Comparison of ENCODE assay signal across 13 mouse cellular contexts in the genomic region with DNA sequence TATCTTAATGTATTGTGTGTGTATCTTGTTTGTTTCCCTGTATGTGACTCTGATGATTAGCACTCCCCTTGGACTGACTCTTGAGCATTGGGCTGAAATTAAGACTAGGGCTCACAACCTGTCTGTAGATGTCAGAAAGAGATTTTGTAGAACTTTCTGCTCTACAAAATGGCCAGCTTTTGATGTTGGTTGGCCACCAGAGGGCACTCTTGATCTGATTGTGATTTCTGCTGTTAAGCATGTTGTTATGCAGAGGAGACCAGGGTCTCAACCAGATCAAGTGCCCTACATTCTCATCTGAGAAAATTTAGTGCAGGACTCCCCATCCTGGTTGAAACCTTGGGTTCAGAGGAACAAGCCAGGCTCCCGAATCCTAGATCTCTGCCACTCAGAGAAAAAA. TPM values are rescaled to one million over a fixed set of nuclear protein-coding genes. Genes with fewer than 3 reads are reported as not detected.
A peak's percentile ranks its signal among the peaks of the same experiment; 100 is the strongest.
DNase-seq lines count a peak whose midpoint lies in the region; ATAC-seq and TF ChIP-seq lines count a peak whose summit lies in the region.
"Had no signal": no experiment of that assay in that cellular context is flagged by ENCODE, and none has a peak within 500 bp of the region (broad histone marks: within the 10 kb centered on the region; RNA-seq: fewer than 3 reads in every experiment).

No protein-coding gene starts in this region.

- H3K4me2 ChIP-seq in kidney, postnatal 0 days (ENCODE audit: low read length): no peak overlapping the region
- H3K4me2 ChIP-seq in kidney, embryonic 16.5 days (replicated peaks; ENCODE audit: low read depth, low read length): no peak overlapping the region
- H3K4me2 ChIP-seq: forebrain, embryonic 12.5 days; heart, embryonic 13.5 days had no signal

- no peak overlapping the region for H3K27ac ChIP-seq in kidney, postnatal 0 days
- no peak overlapping the region for H3K27ac ChIP-seq in kidney, embryonic 16.5 days (ENCODE audit: low read length)
- H3K27ac ChIP-seq: forebrain, embryonic 12.5 days; heart, embryonic 13.5 days had no signal

- H3K9me3 ChIP-seq in kidney, postnatal 0 days (replicated peaks; ENCODE audit: low read length): no peaks in the 10 kb centered on the region
- peaks cover 13% of the 10 kb centered on the region; the same call in 1 of the 2 replicates for H3K9me3 ChIP-seq in kidney, embryonic 16.5 days (ENCODE audit: low read length)
- H3K9me3 ChIP-seq: forebrain, embryonic 12.5 days had no signal

- no peaks in the 10 kb centered on the region for H3K27me3 ChIP-seq in kidney, postnatal 0 days (ENCODE audit: insufficient read depth, low read length)
- no peaks in the 10 kb centered on the region for H3K27me3 ChIP-seq in kidney, embryonic 16.5 days (ENCODE audit: insufficient read depth, low read length)
- H3K27me3 ChIP-seq: forebrain, embryonic 12.5 days; heart, embryonic 13.5 days had no signal

- no peak overlapping the region for H3K9ac ChIP-seq in kidney, postnatal 0 days (ENCODE audit: low read depth, low read length)
- H3K9ac ChIP-seq in kidney, embryonic 16.5 days (replicated peaks; ENCODE audit: low read length): no peak overlapping the region
- H3K9ac ChIP-seq: forebrain, embryonic 12.5 days; heart, embryonic 13.5 days had no signal

- peak; percentile 37 for DNase-seq in CD4-positive, CD25-positive, alpha-beta regulatory T cell, adult 2 months (ENCODE audit: low read depth, low spot score)
- DNase-seq in kidney, postnatal 0 days (ENCODE audit: low spot score): no peak
- peak; percentile 9 for DNase-seq in CD4-positive helper T cell, adult 2 months (ENCODE audit: low read depth, low spot score)
- peak; percentile 10 to 17 for DNase-seq in kidney, postnatal 4 days
- DNase-seq in testis, postnatal 14 days (ENCODE audit: low spot score): no peak
- DNase-seq in gastrocnemius, postnatal 10 days: no peak
- DNase-seq: cerebellum, adult 2 months had no signal

- peak; percentile 40; the same call in 1 of the 2 replicates for TF ChIP-seq CTCF in kidney, postnatal 0 days (IDR thresholded peaks at IDR 0.05; ENCODE audit: low read depth)

- 90% methylated on average over 1 of the region's 1 CpGs for WGBS in kidney, postnatal 0 days
- WGBS in kidney, embryonic 16.5 days: 93% methylated on average over 1 of the region's 1 CpGs

- no peak for ATAC-seq in CD4-positive, CD25-positive, alpha-beta regulatory T cell, adult 4 months
- no peak for ATAC-seq in kidney, postnatal 0 days (replicated peaks; ENCODE audit: low FRiP score, low read depth)
- no peak for ATAC-seq in kidney, embryonic 16.5 days (ENCODE audit: low FRiP score, low TSS enrichment)

- H3K4me3 ChIP-seq in kidney, postnatal 0 days (replicated peaks; ENCODE audit: low read depth, low read length): no peak overlapping the region
- no peak overlapping the region for H3K4me3 ChIP-seq in kidney, embryonic 16.5 days (ENCODE audit: low read length)
- H3K4me3 ChIP-seq: forebrain, embryonic 12.5 days; heart, embryonic 13.5 days had no signal

- H3K36me3 ChIP-seq in kidney, postnatal 0 days (ENCODE audit: insufficient read depth, low read length): no peaks in the 10 kb centered on the region
- no peaks in the 10 kb centered on the region for H3K36me3 ChIP-seq in kidney, embryonic 16.5 days (ENCODE audit: insufficient read depth, low read length)
- H3K36me3 ChIP-seq: forebrain, embryonic 12.5 days; heart, embryonic 13.5 days had no signal

- no peaks in the 10 kb centered on the region for H3K4me1 ChIP-seq in kidney, postnatal 0 days (replicated peaks; ENCODE audit: insufficient read depth, low read length)
- H3K4me1 ChIP-seq in kidney, embryonic 16.5 days (ENCODE audit: insufficient read depth, low read length): no peaks in the 10 kb centered on the region
- H3K4me1 ChIP-seq: forebrain, embryonic 12.5 days; heart, embryonic 13.5 days had no signal

RNA-seq across cellular contexts. Expression of a gene that starts 21.0 kb away (rescaled TPM):
- 1 to 10 TPM; 3.2 to 3.6 TPM for polyA plus RNA-seq in CD4-positive, CD25-positive, alpha-beta regulatory T cell, adult 4 months (2017; shearing (Covaris generic))
- 3.3 and 3.5 TPM in 2 replicates for polyA plus RNA-seq in kidney, postnatal 0 days (2015; fragmentation: Nextera tagmentation; extraction: Ambion mirVana)
- polyA plus RNA-seq in kidney, embryonic 16.5 days (2015; fragmentation: Nextera tagmentation; extraction: Ambion mirVana): 3.9 and 6.1 TPM in 2 replicates
- 10 to 100 TPM in 1 of 2 experiments, 1 to 10 TPM in 1; 7.5 to 13.3 TPM for total RNA-seq in gastrocnemius, postnatal 10 days (2021)

RNA-seq across cellular contexts. Expression of a gene that starts 46.6 kb away (rescaled TPM):
- 1 to 10 TPM; 3.5 to 4.8 TPM for polyA plus RNA-seq in CD4-positive, CD25-positive, alpha-beta regulatory T cell, adult 4 months (2017; shearing (Covaris generic))
- not detected in 2 replicates for polyA plus RNA-seq in kidney, postnatal 0 days (2015; fragmentation: Nextera tagmentation; extraction: Ambion mirVana)
- not detected in 2 replicates for polyA plus RNA-seq in kidney, embryonic 16.5 days (2015; fragmentation: Nextera tagmentation; extraction: Ambion mirVana)
- total RNA-seq in gastrocnemius, postnatal 10 days (2021): not detected
- polyA plus RNA-seq: cerebellum, adult 2 months; forebrain, embryonic 12.5 days; heart, embryonic 13.5 days; large intestine, adult 2 months; neural tube, embryonic 11.5 days had no signal

Comparison
In these comparisons a context has a peak if more than half of its experiments do, and no peak if none do; other contexts are left out.
1. DNase-seq: peak in CD4-positive, CD25-positive, alpha-beta regulatory T cell, adult 2 months (single experiment), CD4-positive helper T cell, adult 2 months (single experiment) and kidney, postnatal 4 days (2 of 2); none in kidney, postnatal 0 days (single experiment), testis, postnatal 14 days (single experiment) and gastrocnemius, postnatal 10 days (single experiment).